Mouse (Mus musculus): ENCODE data around the gene Lpar2.

DNA sequence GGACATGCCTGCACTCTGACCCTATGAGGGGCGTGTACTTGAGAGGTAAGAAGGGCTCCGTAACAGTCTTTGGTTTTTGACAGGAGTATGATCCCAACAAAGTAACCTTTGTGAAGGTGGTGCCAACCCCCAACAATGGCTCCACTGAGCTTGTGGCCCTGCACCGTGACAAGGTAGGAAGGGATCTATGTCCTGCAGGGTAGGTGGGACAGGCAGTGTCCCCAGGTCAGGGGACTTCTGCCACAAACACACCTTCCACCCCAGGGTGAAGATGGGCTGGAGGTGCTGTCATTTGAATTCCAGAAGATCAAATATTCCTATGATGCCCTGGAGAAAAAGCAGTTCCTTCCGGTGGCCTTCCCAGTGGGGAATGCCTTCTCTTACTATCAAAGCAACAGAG lies 28.6 kb upstream of the Lpar2 start:
- TF ChIP-seq CTCF (IDR thresholded peaks at IDR 0.05) (no peak), EP300 (IDR thresholded peaks at IDR 0.05) (no peak)
